Mouse (Mus musculus) erythroblast, adult 5-6 weeks (primary cell): Measurements from ENCODE around the gene 1700037H04Rik. TPM values are rescaled to one million over a fixed set of nuclear protein-coding genes. Genes with fewer than 3 reads are reported as not detected.
"Not testable (repeated sequence)": the region's sequence is repeated elsewhere in the genome, so short reads cannot be mapped to it uniquely, and the experiment has no call there.

Experiments used
- ATAC-seq: replicated peaks from 2 replicates; pipeline ENCODE4 v1.8.0; 2016; ENCODE audit warnings: moderate number of reproducible peaks, mild to moderate bottlenecking, moderate TSS enrichment, inconsistent platforms; ENCODE audit not compliant: poor library complexity, low FRiP score, severe bottlenecking
- total RNA-seq, 2 experiments: library from RNA; stranded (forward) in 1 of 2; stranded (reverse) in 1 of 2; fragments of 150-400 nt in 1 of 2; fragments of 200-764, 138-1000 nt in 1 of 2; gene quantifications; 2 replicates each; pipeline versions ENCODE4 v1.2.3 to v1.2.4; 2015 to 2017; ENCODE audit warnings: low replicate concordance in 2 of 2

1700037H04Rik gene
- total RNA-seq, 2 experiments from 2014 or later = 49.3 to 92.0 TPM

DNA sequence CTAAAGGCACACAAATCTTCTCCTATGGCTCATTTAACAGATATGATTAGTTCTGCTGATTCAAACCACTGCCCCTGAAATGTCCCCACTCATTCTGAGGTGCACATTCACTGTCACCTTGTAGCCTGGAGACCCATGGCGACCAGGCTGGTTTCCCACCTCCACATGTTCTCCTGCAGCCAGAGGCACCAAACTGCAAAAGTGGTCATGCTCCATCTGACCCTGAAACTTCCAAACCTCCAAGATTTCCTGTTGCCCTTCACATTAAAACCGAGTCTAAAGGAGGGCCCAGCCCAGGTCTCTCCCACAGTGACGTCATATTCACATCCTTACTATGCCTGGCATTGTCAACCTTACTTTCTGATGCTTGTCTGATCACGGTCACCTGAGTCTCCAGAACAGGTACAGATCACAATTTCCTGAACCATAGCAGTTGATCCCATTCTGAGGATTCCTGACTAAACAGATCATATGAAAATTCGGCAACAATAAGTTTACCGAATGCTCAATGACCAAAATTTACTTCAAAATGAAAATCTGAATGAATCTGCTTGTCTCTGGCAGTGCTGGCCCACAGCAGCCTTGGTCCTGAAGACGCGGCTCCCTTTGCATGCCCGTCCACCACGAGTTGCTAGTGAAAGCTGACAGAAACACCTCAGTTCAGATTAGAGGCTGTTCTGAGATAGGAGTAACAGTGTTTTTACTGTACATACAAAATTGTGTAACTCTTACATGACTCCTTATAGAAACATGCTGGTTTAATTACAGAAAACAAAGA lies 27.6 kb downstream of the 1700037H04Rik start:
- no peak for ATAC-seq

- ATAC-seq = no peak
Measured at GRCm38 (mm10) chr2:131130849-131131248, 29.0 kb downstream of the 1700037H04Rik start.

- ATAC-seq = peak; percentile 71
Measured at GRCm38 (mm10) chr2:131129836-131130235, 30.0 kb downstream of the 1700037H04Rik start.

DNA sequence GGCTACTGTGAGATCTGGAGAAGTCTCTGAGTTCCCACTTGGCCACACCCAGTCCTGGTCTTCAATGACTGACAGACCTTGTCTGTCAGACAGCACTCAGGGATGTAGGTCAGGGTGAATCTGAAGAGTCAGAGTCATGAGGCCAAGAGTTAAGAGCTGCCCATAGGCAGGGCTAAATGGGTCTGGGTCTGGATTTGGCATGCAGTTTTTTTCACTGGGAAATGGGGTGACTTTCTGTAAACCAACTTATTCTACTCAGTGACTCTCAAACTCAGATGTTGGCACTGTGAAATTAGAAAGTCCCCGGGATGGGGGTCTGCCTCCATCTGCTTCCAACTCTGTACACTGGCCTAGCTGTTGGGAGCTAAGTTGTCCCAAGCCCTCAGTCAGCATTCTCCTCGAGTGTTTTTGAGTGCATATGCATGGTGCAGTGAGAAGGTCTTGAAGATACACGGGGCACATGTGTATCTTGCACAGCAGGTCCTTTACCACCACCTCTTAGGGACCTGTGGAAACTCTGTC lies 31.2 kb downstream of the 1700037H04Rik start:
- ATAC-seq = no peak

DNA sequence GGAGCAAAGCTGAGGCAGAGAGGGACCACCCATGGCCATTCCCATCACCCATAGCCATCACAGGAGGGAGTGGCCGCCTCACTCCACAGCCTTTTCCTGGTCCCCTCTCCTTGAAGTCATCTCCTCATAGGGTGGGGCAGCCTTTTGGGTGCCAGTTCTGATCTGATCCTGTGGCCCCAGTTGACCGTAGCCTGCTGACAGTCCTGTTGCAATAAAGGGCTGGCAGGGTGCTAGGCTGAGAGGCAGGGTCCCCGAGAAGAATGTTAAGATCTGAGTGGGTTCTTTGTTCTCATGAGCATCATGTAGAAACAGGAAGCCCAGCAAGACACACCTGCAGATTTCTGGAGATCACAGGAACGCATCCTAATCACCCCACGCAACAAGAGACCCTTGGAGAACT lies 31.7 kb downstream of the 1700037H04Rik start:
- ATAC-seq = no peak

GRCm38 (mm10) chr2:131127161-131127730 lies 32.6 kb downstream of the 1700037H04Rik start, which contains the start of gene Hspa12b:
Gene Hspa12b, plus strand, starts transcription at chr2:131127280.
- no peak for ATAC-seq

GRCm38 (mm10) chr2:131125964-131126815 lies 33.7 kb downstream of the 1700037H04Rik start:
- no peak; the same call in 1 of the 2 replicates for ATAC-seq

DNA sequence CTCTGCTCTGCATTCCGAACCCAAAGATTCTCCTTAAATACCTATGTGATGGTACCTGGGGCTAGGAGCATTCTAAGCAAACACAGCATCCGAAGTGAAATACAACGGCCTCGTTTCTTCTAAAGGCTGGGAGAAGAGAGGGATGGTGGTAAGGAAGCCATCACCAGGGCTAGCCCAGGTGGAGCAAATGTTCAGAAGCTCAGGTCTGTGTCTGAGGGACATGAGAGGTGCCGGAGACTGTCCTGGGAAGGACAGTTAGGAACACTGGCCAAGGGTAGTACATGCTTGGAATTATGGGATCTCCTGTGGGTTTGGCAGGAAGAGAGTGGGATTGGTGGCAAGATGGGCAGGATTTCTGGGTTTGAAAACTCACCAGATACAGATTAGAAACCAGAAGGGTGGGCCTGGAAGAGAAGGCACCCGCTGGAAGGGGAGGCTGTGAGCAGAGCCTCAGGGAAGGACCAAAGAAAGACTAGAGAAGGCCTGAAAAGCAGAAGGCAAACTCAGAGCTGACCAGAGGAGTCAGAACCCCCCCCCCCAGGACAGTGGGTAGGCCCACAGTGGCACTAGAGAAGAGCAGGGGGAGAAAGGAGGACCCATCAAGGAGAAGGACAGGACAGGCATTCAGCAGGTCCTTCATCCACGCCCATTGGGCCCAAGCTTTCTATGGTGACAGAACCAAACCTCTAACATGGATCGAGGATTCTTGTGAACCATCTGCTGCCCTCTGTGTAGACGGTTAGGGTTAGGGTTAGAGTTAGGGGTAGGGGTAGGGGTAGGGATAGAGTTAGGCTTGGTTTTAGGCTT lies 34.5 kb downstream of the 1700037H04Rik start:
- ATAC-seq = no peak

DNA sequence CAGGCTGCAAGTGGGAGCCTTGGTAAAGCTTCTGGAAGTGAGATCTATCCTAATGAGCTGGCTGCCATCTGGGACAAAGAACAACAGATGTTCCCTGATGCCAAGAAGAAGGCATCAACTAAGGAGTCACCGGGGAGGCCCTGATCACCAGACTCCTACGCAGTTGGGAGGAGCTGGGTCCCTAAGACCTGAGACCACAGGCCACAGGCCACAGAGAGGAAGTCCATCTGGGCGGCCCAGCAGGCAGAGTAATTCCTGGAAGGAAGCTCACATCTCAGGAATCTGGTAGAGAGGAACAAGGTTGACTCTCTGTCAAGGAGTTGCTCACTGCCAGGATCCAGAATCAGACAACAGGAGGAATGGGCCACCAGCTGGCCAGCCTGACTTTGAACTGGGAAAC lies 35.7 kb downstream of the 1700037H04Rik start:
- no peak for ATAC-seq

- ATAC-seq = no peak
Measured at GRCm38 (mm10) chr2:131118968-131119574, 40.8 kb downstream of the 1700037H04Rik start.

DNA sequence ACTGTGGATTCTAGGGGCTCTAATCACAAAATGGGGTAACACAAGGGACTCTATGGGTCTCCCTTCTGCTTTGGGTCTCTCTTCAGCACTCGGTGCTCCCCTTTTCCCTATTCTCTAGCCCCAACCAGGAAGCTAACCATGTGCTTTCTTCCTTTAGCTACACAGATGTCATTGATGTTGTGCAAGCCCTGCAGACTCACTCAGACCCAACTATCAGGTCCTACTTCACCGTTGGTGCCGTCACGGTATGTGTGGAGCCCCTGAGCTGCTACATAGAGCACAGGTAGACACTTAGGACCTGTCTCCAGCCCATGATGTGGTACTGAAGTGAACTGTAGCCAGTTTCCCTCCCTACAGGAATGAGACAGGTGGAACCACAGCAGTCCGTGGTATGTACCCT lies 53.9 kb downstream of the 1700037H04Rik start:
- ATAC-seq = no peak

- ATAC-seq = not testable (repeated sequence)
Measured at GRCm38 (mm10) chr2:131105061-131105460, 54.8 kb downstream of the 1700037H04Rik start.

DNA sequence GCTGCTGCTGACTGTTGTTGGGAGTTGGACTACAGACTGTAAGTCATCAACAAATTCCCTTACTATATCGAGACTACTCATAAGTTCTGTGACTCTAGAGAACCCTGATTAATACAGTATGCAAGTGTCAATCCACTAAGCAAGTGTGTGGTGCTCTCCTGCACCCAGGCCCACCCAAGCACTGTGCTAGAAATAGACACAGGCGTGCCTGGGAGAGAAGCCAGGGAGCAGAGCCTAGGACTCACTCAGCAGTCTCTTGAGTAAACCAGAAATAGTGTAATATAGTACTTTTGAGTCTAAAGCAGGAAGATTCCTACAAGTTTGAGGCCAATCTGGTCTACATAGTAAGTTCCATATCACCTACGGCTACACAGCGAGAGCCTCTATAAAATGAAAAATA lies 55.9 kb downstream of the 1700037H04Rik start:
- ATAC-seq = no peak

GRCm38 (mm10) chr2:131101530-131101929 lies 58.4 kb downstream of the 1700037H04Rik start:
- ATAC-seq = no peak

GRCm38 (mm10) chr2:131097087-131097486 lies 62.8 kb downstream of the 1700037H04Rik start:
- no peak for ATAC-seq
